Mouse (Mus musculus) liver, embryonic 11.5 days (tissue): ENCODE measurements around the gene Fyco1. TPM values are rescaled to one million over a fixed set of nuclear protein-coding genes. Genes with fewer than 3 reads are reported as not detected.
A peak's percentile ranks its signal among the peaks of the same experiment; 100 is the strongest.

Experiments used
- ATAC-seq: fragments of 200-750 bp; cut with Nextera tagmentation; replicated peaks from 2 replicates; pipeline ENCODE4 v1.8.0; 2017; ENCODE audit warnings: moderate number of reproducible peaks, mild to moderate bottlenecking, moderate TSS enrichment, moderate library complexity; ENCODE audit not compliant: low FRiP score
- DNase-seq: peaks from one replicate; pipeline ENCODE4 v3.0.0-alpha.2; 2017; ENCODE audit warnings: low spot score
- H3K27ac ChIP-seq: fragments of 300-500 bp; sonication (generic); 2 replicates; pipeline ENCODE4 v1.5.1; 2014; ENCODE audit warnings: mild to moderate bottlenecking, low read depth, low read length, control low read depth
- H3K27me3 ChIP-seq: fragments of 300-500 bp; sonication (generic); replicated peaks from 2 replicates; pipeline ENCODE4 v1.6.1; 2014; ENCODE audit warnings: low read length, mixed read lengths; ENCODE audit not compliant: control insufficient read depth, insufficient read depth
- H3K36me3 ChIP-seq: fragments of 300-500 bp; sonication (generic); 2 replicates; pipeline ENCODE4 v1.6.1; 2014; ENCODE audit warnings: mild to moderate bottlenecking, low read length, moderate library complexity, mixed read lengths; ENCODE audit not compliant: control insufficient read depth, insufficient read depth
- H3K4me1 ChIP-seq: fragments of 300-500 bp; sonication (generic); replicated peaks from 2 replicates; pipeline ENCODE4 v1.6.1; 2014; ENCODE audit warnings: low read length, mixed read lengths; ENCODE audit not compliant: control insufficient read depth, insufficient read depth
- H3K4me2 ChIP-seq: fragments of 300-500 bp; sonication (generic); 2 replicates; pipeline ENCODE4 v1.6.1; 2014; ENCODE audit warnings: mild to moderate bottlenecking, control low read depth, moderate library complexity
- H3K4me3 ChIP-seq: fragments of 300-500 bp; sonication (generic); 2 replicates; pipeline ENCODE4 v1.5.1; 2014; ENCODE audit warnings: low read depth, low read length, control low read depth
- H3K9ac ChIP-seq: fragments of 300-500 bp; sonication (generic); 2 replicates; pipeline ENCODE4 v1.6.1; 2014; ENCODE audit warnings: low read depth, low read length, control low read depth
- H3K9me3 ChIP-seq: fragments of 300-500 bp; sonication (generic); 2 replicates; pipeline ENCODE4 v1.6.1; 2016; ENCODE audit warnings: low read length, inconsistent platforms, mixed read lengths; ENCODE audit not compliant: control insufficient read depth
- WGBS: fragments of 180-500 bp; shearing (Covaris S2); extraction: QIAGEN DNeasy Blood & Tissue Kit; methylation state at CpG from one replicate; pipeline ENCODE4 v1.1.7; 2014; 5-methylcytosine and 5-hydroxymethylcytosine counted together
- polyA plus RNA-seq: library from polyadenylated mRNA; unstranded; fragments of >200 nt; fragmentation: Nextera tagmentation; extraction: Ambion mirVana; gene quantifications from 2 replicates; pipeline ENCODE4 v1.2.1, GENCODE M21; 2014

The Fyco1 gene
- polyA plus RNA-seq = 7.2 and 8.3 TPM in 2 replicates

DNA sequence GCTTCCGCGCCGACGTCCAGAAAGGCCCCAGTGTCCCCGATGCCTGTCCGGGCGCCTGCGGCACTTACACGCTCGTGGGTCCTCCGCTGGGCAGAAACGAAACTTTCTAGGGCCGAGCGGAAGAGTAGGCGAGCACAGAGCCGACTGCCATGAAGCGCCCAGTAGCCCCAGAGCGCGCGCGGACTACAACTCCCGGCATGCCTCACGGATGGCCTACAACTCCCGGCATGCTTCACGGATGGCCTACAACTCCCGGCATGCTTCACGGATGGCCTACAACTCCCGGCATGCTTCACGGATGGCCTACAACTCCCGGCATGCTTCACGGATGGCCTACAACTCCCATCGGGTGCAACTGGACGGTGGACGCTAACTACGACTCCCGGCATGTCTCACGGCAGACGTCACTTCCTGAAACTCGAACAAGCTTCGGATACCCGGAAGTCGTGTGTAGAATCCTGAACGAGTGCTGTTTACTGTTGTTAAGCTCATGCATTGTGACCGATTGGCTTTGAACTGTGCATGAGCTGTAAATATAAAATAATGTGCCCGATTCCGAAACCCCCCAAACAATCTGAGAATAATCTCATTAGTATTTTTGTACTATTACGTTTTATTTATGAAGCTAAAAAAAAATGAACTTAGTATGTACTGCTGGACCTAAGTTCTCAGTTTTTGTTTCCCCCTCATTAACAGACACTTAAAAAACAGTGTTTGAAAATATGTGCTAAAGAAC lies at the start of gene Fyco1:
Gene Fyco1 (minus strand): TSS at position 187 of the 736 bp plus-strand sequence.
- DNase-seq = peak; percentile 89
- Histone ChIP-seq H3K27me3 (no peaks in the 10 kb centered on the region), H3K9ac (peak within 1 kb of the TSS; percentile 93), H3K27ac (peak within 1 kb of the TSS; percentile 88), H3K4me3 (peak within 1 kb of the TSS; percentile 90), H3K36me3 (no peaks in the 10 kb centered on the region), H3K4me2 (peak within 1 kb of the TSS; percentile 88), H3K4me1 (peaks cover 11% of the 10 kb centered on the region), H3K9me3 (no peaks in the 10 kb centered on the region)
- ATAC-seq = peak; percentile 95
- under 1% methylated on average over 47 of the region's 47 CpGs for WGBS

DNA sequence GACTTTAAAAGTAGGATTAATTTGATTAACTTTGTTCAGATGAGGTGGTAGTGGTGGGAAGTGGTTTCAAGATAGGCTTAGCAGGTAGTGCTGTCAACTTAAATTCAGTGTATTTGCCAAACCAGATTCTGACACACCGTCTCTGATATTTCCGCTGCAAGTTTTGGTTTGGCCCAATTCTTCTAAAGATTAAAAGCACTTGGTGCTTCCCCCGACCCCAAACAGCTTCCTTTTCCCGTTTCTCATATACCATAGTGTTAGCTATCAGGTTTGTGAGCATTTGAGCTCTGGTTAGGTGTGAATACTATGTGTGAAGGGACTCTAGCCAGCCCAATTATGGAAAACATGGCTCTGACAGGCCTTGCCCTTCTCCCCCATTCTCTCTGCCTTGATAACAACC lies 20.4 kb upstream of the Fyco1 start:
- no peak overlapping the region for H3K4me2 ChIP-seq
- H3K9ac ChIP-seq = no peak overlapping the region
- no peaks in the 10 kb centered on the region for H3K27me3 ChIP-seq
- no peak overlapping the region for H3K4me3 ChIP-seq
- H3K4me1 ChIP-seq = no peaks in the 10 kb centered on the region
- WGBS = 53% methylated on average over 4 of the region's 4 CpGs
- no peaks in the 10 kb centered on the region for H3K36me3 ChIP-seq
- no peak overlapping the region for H3K27ac ChIP-seq
- ATAC-seq = no peak
- H3K9me3 ChIP-seq = no peaks in the 10 kb centered on the region
- DNase-seq = no peak

DNA sequence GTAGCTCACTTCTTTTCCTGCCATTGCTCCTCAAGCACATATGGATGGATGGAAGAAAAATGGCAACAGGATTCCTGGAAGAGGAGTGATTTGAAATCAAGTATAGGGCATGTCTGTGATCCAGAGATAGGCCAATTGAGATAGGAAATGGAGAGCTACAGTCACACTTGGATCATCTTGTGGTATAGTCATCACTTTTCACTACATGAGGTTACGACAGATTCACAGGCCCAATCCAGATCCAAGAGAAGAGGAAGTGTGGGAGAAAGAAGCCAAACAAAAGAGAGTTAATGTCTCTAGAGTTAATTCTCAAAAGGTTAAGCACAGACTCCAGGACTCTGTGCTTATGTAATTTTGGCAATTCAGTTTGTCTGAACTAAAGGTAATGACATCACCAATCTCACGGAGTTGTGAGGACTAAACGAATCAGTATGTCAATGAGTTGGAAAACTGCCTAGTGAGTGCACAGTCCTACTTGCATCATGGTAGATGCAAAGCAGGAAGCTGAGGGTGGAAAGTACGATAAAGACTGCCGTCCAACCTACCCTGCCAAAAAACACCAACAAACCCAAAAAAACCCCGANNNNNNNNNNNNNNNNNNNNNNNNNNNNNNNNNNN lies 17.6 kb upstream of the Fyco1 start:
- Histone ChIP-seq H3K9me3 (no peaks in the 10 kb centered on the region), H3K27me3 (no peaks in the 10 kb centered on the region), H3K27ac (no peak overlapping the region), H3K4me3 (no peak overlapping the region), H3K9ac (no peak overlapping the region), H3K36me3 (no peaks in the 10 kb centered on the region), H3K4me2 (no peak overlapping the region), H3K4me1 (no peaks in the 10 kb centered on the region)
- no peak for ATAC-seq
- no peak for DNase-seq
- WGBS = 59% methylated on average over 4 of the region's 6 CpGs

DNA sequence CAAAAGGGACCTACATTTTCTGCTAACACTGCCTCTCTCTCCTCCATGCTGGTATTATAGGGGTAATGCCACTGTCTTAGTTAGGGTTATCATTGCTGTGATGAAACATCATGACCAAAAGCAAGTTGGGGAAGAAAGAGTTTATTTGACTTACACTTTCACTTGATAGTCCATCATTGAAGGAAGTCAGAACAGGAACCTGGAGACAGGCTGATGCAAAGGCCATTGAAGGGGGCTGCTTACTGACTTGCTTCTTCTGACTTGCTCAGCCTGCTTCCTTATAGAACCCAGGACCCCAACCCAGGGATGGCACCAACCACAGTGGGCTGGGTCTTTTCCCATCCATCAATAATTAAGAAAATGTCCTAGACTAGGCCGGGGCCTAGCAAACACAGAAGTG lies 11.9 kb upstream of the Fyco1 start:
- 90% methylated on average over 1 of the region's 1 CpGs for WGBS
- Histone ChIP-seq H3K9ac (no peak overlapping the region), H3K27me3 (no peaks in the 10 kb centered on the region), H3K9me3 (no peaks in the 10 kb centered on the region), H3K4me2 (no peak overlapping the region), H3K27ac (no peak overlapping the region), H3K4me1 (no peaks in the 10 kb centered on the region), H3K4me3 (no peak overlapping the region), H3K36me3 (no peaks in the 10 kb centered on the region)
- ATAC-seq (no peak), DNase-seq (no peak)

DNA sequence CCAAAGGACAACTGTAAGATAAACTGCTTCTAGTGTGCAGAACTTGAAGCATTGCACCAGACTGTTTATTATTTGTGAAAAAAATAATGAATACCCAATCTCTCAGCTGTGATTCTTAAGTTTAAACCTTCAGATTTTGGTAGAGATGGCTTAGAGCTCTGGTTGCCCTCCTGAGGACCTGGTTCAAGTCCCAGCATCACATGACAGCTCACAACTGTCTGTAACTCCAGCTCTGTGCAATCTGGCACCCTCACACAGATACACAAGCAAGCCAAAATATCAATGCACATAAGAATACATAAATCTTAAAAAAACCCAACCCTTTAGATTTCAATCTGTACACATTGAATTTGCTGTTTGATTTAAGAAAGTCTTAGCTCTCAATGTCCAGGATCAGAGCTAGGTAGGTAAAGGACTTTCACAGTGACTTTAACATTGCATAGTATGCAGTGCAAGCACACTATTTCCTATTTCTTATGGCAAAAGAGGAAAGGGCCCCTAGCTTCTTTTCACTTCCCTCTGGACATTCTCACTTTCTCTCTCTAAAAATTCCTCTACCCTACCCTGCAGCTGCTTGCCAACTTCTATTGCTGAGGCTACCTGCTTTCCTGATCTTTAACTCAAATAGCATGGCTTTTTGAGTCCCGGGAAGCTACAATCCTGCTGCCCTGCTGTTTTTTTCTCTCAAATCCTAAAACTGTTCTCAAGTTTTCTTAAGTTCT lies 11.4 kb upstream of the Fyco1 start:
- H3K27ac ChIP-seq = no peak overlapping the region
- H3K4me2 ChIP-seq = no peak overlapping the region
- no peak for DNase-seq
- no peak for ATAC-seq
- no peak overlapping the region for H3K4me3 ChIP-seq
- 76% methylated on average over 1 of the region's 1 CpGs for WGBS
- no peak overlapping the region for H3K9ac ChIP-seq
- no peaks in the 10 kb centered on the region for H3K9me3 ChIP-seq
- no peaks in the 10 kb centered on the region for H3K4me1 ChIP-seq
- H3K36me3 ChIP-seq = no peaks in the 10 kb centered on the region
- H3K27me3 ChIP-seq = no peaks in the 10 kb centered on the region

DNA sequence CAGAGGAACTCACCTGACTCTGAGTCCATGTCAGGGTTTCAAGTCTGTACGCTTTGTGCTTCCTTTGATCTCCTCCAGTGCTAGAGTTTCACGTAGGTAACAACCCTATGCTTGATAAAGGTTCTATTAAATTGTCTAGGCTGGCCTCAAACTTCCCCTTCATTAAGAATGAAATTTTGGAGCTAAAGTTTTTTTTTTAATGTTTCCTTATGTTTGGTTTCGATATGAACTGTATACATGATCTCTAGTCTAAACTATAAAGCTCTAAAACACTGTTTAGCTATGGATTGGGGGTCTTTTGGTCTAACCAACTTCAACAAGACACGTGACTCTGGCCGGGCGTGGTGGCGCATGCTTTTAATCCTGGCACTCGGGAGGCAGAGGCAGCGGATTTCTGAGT lies 10.2 kb upstream of the Fyco1 start, which contains the start of gene Xcr1:
Gene Xcr1 (minus strand): TSS at position 101 of the 400 bp plus-strand sequence.
- Histone ChIP-seq H3K9me3 (no peaks in the 10 kb centered on the region), H3K4me1 (no peaks in the 10 kb centered on the region), H3K27ac (no peak within 1 kb of the TSS), H3K27me3 (no peaks in the 10 kb centered on the region), H3K36me3 (no peaks in the 10 kb centered on the region), H3K4me2 (no peak within 1 kb of the TSS), H3K4me3 (no peak within 1 kb of the TSS), H3K9ac (no peak within 1 kb of the TSS)
- no peak for ATAC-seq
- 83% methylated on average over 9 of the region's 9 CpGs for WGBS
- no peak for DNase-seq

DNA sequence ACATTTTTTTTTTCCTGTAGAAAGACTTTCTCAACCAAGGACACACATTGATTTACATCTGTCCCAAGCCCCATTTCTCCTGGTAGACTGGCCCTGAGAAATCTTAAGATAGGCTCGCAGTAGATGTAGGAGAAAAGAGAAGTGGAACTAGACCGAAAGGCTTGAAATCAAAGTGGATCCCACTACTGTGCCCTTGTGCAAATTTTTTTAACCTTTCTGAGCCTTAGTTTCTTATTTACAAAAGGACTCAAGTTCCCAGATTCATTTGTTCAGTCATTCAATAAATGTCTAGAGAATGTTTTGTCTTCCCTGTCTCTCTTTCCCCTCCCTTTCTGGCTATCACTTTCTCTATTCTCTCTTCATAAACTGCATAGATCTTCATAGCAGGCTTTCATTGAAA lies 5.1 kb upstream of the Fyco1 start:
- H3K9me3 ChIP-seq = no peaks in the 10 kb centered on the region
- H3K4me2 ChIP-seq = no peak overlapping the region
- H3K36me3 ChIP-seq = no peaks in the 10 kb centered on the region
- H3K27me3 ChIP-seq = no peaks in the 10 kb centered on the region
- H3K4me3 ChIP-seq = no peak overlapping the region
- DNase-seq (no peak), ATAC-seq (no peak)
- no peak overlapping the region for H3K27ac ChIP-seq
- H3K4me1 ChIP-seq = 0 out of 2 replicates have a peak, but pooled peaks cover 3% of the 10 kb centered on the region
- WGBS = 77% methylated on average over 2 of the region's 2 CpGs
- H3K9ac ChIP-seq = no peak overlapping the region

DNA sequence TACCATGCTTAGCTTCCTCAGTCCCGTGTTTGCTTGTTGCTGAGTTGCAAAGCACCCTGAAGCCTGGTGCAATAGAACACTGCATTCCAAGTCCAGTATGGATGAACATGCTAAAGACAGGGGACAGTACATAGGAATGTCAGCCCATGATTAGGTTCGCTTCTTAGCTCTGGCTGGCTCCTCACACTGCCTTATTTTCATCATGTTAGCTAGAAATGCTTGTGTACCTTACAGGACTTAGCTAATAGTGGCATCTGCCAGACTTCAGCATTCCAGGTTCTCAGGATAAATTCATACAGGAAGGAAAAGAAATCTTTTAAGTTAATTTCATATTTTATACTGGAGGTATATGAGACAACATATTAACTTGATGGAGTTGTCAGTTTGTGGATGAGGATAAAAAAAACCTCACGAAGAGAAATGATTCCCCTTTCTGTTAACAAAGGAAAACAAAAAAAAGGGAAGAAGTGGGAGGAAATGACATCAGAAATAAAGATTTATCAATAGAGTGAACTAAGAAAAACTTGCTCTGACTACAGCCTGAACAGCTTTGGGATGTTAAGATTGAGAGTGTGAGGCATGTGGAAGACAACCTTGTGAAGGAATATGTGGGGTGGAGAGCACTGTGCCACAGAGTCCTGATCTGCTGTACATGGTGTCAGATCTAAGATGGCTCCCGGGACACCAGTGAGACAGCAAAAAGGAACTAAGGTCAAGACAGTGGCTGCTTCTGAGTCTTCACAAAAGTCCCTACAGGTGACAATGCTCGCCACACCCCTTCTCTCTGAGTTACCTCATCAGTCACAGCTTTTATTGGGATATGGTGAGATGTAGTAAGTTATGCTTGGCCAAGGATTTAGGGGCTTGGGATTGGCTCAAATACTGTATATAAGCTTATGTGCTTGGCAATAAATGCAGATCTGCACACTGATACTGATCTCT lies 1.0 kb upstream of the Fyco1 start:
- ATAC-seq = no peak; the same call in 1 of the 2 replicates
- Histone ChIP-seq H3K4me1 (peaks cover 11% of the 10 kb centered on the region), H3K9me3 (no peaks in the 10 kb centered on the region), H3K36me3 (no peaks in the 10 kb centered on the region), H3K4me3 (peak overlapping the region; percentile 45), H3K9ac (peak overlapping the region; percentile 58), H3K4me2 (peak overlapping the region; percentile 76), H3K27ac (peak overlapping the region; percentile 53; the same call in 1 of the 2 replicates), H3K27me3 (no peaks in the 10 kb centered on the region)
- DNase-seq = no peak
- 60% methylated on average over 5 of the region's 5 CpGs for WGBS
